Mouse (Mus musculus): Measurements from ENCODE around the gene Olfr1339.

DNA sequence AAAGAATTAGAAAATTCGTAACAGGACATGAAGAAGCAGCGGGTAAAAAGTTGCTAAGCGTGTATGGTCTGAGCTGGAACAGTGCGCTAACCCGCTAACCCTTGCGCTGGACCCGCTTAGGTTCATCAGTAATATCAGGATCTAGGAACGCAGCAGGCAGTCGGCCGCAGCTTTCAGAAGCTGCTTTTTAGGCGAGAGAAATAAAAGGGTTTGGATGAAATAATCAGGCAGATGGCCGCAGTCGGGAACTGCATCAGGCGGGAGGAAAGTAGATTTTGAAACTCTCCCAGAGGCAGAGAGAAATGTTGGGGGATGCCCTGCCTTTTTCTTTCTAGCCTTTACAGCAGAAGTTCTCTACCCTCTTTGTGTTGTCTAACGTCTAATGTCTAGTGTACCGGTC lies 9.9 kb downstream of the Olfr1339 start:
- no peak for TF ChIP-seq POLR2A (IDR thresholded peaks at IDR 0.05; ENCODE audit: control insufficient read depth in 1 of 2, insufficient read depth in 1 of 2, low read depth in 1 of 2, low read length in 2 of 2, poor library complexity in 1 of 2)
- TF ChIP-seq CTCF (IDR thresholded peaks at IDR 0.05 in 2 of 3, conservative IDR thresholded peaks at IDR 0.05 in 1 of 3; ENCODE audit: control insufficient read depth in 1 of 3, insufficient read depth in 1 of 3, low read depth in 2 of 3, low read length in 3 of 3, poor library complexity in 1 of 3, severe bottlenecking in 1 of 3), result no peak
- TF ChIP-seq EP300 (IDR thresholded peaks at IDR 0.05; ENCODE audit: low read depth in 1 of 2, low read length in 2 of 2), result no peak
